Mouse (Mus musculus): ENCODE measurements around the gene Yipf2. TPM values are rescaled to one million over a fixed set of nuclear protein-coding genes. Genes with fewer than 3 reads are reported as not detected.

Gene Yipf2
- total and polyA plus RNA-seq, 3 experiments = 16.6 to 21.2 (median 17.5) TPM

GRCm38 (mm10) chr9:21622676-21623075, 30.0 kb upstream of the Yipf2 start:
- H3K79me2 ChIP-seq (replicated peaks; ENCODE audit: control insufficient read depth, extremely low read depth, insufficient read depth, poor library complexity, severe bottlenecking) = peaks cover 96% of the 10 kb centered on the region
- in situ Hi-C loops (cut with MboI; ENCODE audit: low pct_ligation_motif_present, low pct_unique_long_range_greater_than_20kb, low sequenced_read_pairs) (no loop called here), dilution Hi-C loops (cut with MboI; ENCODE audit: extremely low pct_ligation_motif_present, extremely low pct_unique_long_range_greater_than_20kb, low sequenced_read_pairs) (no loop called here)
- no peak overlapping the region for H3K4me3 ChIP-seq (replicated peaks in 1 of 3; ENCODE audit: low read depth in 2 of 3, low read length in 2 of 3, poor library complexity in 1 of 3)
- no peak overlapping the region for H3K27ac ChIP-seq (ENCODE audit: insufficient read depth, low read depth)
- H3K27me3 ChIP-seq (replicated peaks) = no peaks in the 10 kb centered on the region
- no peak for DNase-seq (ENCODE audit: extremely low read depth)
- TF ChIP-seq JUN (IDR thresholded peaks at IDR 0.05; ENCODE audit: insufficient read depth, low read depth, low read length) = no peak
- no peak for TF ChIP-seq USF1 (IDR thresholded peaks at IDR 0.05; ENCODE audit: low read depth, low read length)
- TF ChIP-seq ELF1 (IDR thresholded peaks at IDR 0.05; ENCODE audit: low read depth, low read length) = no peak
- TF ChIP-seq ETS1 (conservative IDR thresholded peaks at IDR 0.05; ENCODE audit: low read depth, low read length) = no peak
- no peak for TF ChIP-seq E2F4 (IDR thresholded peaks at IDR 0.05; ENCODE audit: insufficient replicate concordance, low read depth, low read length)
- TF ChIP-seq POLR2AphosphoS2 (IDR thresholded peaks at IDR 0.05; ENCODE audit: low read depth, low read length) = no peak
- no peak for TF ChIP-seq IRF4 (IDR thresholded peaks at IDR 0.05; ENCODE audit: low read depth, low read length)
- no peak for TF ChIP-seq PAX5 (IDR thresholded peaks at IDR 0.05; ENCODE audit: low read length)
- TF ChIP-seq ZNF384 (IDR thresholded peaks at IDR 0.05; ENCODE audit: low read depth, low read length) = no peak
- TF ChIP-seq SMC3 (IDR thresholded peaks at IDR 0.05; ENCODE audit: low read depth, low read length) = no peak
- TF ChIP-seq CHD1 (IDR thresholded peaks at IDR 0.05; ENCODE audit: low read depth, low read length) = no peak
- H3K4me2 ChIP-seq (ENCODE audit: insufficient read depth, low read depth, poor library complexity, severe bottlenecking) = no peak overlapping the region
- peaks cover 0 to 30% of the 10 kb centered on the region in 2 experiments for H3K36me3 ChIP-seq (replicated peaks in 1 of 2; ENCODE audit: control insufficient read depth in 1 of 2, insufficient read depth in 1 of 2, low read length in 1 of 2)
- peaks cover 17 to 56% of the 10 kb centered on the region in 2 experiments for H3K4me1 ChIP-seq (ENCODE audit: control insufficient read depth in 1 of 2, insufficient read depth in 2 of 2)
- no peaks in the 10 kb centered on the region for H3K9me3 ChIP-seq (replicated peaks; ENCODE audit: low read length)
- no peak overlapping the region for H3K9ac ChIP-seq (ENCODE audit: insufficient read depth, low read depth)

- Histone ChIP-seq H3K9ac (ENCODE audit: insufficient read depth, low read depth) (no peak overlapping the region), H3K27ac (ENCODE audit: insufficient read depth, low read depth) (no peak overlapping the region), H3K4me2 (ENCODE audit: insufficient read depth, low read depth, poor library complexity, severe bottlenecking) (no peak overlapping the region), H3K27me3 (replicated peaks) (no peaks in the 10 kb centered on the region), H3K4me3 (replicated peaks in 1 of 3; ENCODE audit: low read depth in 2 of 3, low read length in 2 of 3, poor library complexity in 1 of 3) (no peak overlapping the region), H3K36me3 (replicated peaks in 1 of 2; ENCODE audit: control insufficient read depth in 1 of 2, insufficient read depth in 1 of 2, low read length in 1 of 2) (peaks cover 0 to 26% of the 10 kb centered on the region in 2 experiments), H3K4me1 (ENCODE audit: control insufficient read depth in 1 of 2, insufficient read depth in 2 of 2) (peaks cover 9 to 33% of the 10 kb centered on the region in 2 experiments), H3K79me2 (replicated peaks; ENCODE audit: control insufficient read depth, extremely low read depth, insufficient read depth, poor library complexity, severe bottlenecking) (peaks cover 85% of the 10 kb centered on the region), H3K9me3 (replicated peaks; ENCODE audit: low read length) (no peaks in the 10 kb centered on the region)
- no peak for DNase-seq (ENCODE audit: extremely low read depth)
- TF ChIP-seq SMC3 (IDR thresholded peaks at IDR 0.05; ENCODE audit: low read depth, low read length) (no peak), ETS1 (conservative IDR thresholded peaks at IDR 0.05; ENCODE audit: low read depth, low read length) (no peak), MAX (IDR thresholded peaks at IDR 0.05; ENCODE audit: low read length) (no peak)
- dilution Hi-C loops (cut with MboI; ENCODE audit: extremely low pct_ligation_motif_present, extremely low pct_unique_long_range_greater_than_20kb, low sequenced_read_pairs) (no loop called here), in situ Hi-C loops (cut with MboI; ENCODE audit: low pct_ligation_motif_present, low pct_unique_long_range_greater_than_20kb, low sequenced_read_pairs) (no loop called here)
These were observed 27.6 kb upstream of the Yipf2 start for GRCm38 (mm10) chr9:21620229-21620628.

DNA sequence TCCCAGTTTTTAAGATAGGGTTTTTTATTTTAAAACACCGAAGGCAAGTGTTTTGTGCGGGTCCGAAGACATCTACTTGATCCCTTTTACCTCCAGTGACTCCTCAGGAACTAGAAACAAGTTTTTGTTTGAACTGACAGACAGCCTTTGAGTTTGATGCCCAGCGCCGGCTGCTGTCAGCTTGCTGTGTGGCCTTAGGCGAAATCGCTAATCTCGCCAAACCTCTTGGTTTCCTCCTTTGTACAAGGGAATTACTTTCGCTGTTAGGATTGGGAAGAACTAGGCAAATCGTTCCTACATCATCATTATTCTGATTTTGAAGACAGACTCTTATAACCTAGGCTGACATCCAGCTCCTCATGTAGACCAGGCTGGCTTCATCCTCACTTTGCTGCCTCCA, 24.4 kb upstream of the Yipf2 start:
- peaks cover 0 to 17% of the 10 kb centered on the region in 2 experiments for H3K36me3 ChIP-seq (replicated peaks in 1 of 2; ENCODE audit: control insufficient read depth in 1 of 2, insufficient read depth in 1 of 2, low read length in 1 of 2)
- dilution Hi-C loops (cut with MboI; ENCODE audit: extremely low pct_ligation_motif_present, extremely low pct_unique_long_range_greater_than_20kb, low sequenced_read_pairs) = no loop called here
- no peaks in the 10 kb centered on the region for H3K9me3 ChIP-seq (replicated peaks; ENCODE audit: low read length)
- DNase-seq (ENCODE audit: extremely low read depth) = no peak
- peak overlapping the region; percentile 53 to 95 (median 79) for H3K4me3 ChIP-seq (replicated peaks in 1 of 3; ENCODE audit: low read depth in 2 of 3, low read length in 2 of 3, poor library complexity in 1 of 3)
- H3K27me3 ChIP-seq (replicated peaks) = no peaks in the 10 kb centered on the region
- H3K4me2 ChIP-seq (ENCODE audit: insufficient read depth, low read depth, poor library complexity, severe bottlenecking) = peak overlapping the region; percentile 52
- peak overlapping the region; percentile 80 for H3K9ac ChIP-seq (ENCODE audit: insufficient read depth, low read depth)
- H3K27ac ChIP-seq (ENCODE audit: insufficient read depth, low read depth) = no peak overlapping the region
- peaks cover 4 to 26% of the 10 kb centered on the region in 2 experiments for H3K4me1 ChIP-seq (ENCODE audit: control insufficient read depth in 1 of 2, insufficient read depth in 2 of 2)
- TF ChIP-seq HCFC1 (IDR thresholded peaks at IDR 0.05; ENCODE audit: low read depth, low read length) = no peak
- TF ChIP-seq JUN (IDR thresholded peaks at IDR 0.05; ENCODE audit: insufficient read depth, low read depth, low read length) = no peak
- no peak for TF ChIP-seq POLR2AphosphoS2 (IDR thresholded peaks at IDR 0.05; ENCODE audit: low read depth, low read length)
- TF ChIP-seq EP300 (IDR thresholded peaks at IDR 0.05; ENCODE audit: low read length) = no peak
- no peak for TF ChIP-seq USF1 (IDR thresholded peaks at IDR 0.05; ENCODE audit: low read depth, low read length)
- no peak for TF ChIP-seq JUND (conservative IDR thresholded peaks at IDR 0.05; ENCODE audit: low read depth, low read length)
- no peak for TF ChIP-seq RAD21 (IDR thresholded peaks at IDR 0.05; ENCODE audit: low read depth, low read length)
- no peak for TF ChIP-seq CHD1 (IDR thresholded peaks at IDR 0.05; ENCODE audit: low read depth, low read length)
- no peak for TF ChIP-seq SMC3 (IDR thresholded peaks at IDR 0.05; ENCODE audit: low read depth, low read length)
- no peak for TF ChIP-seq MAFK (IDR thresholded peaks at IDR 0.05; ENCODE audit: insufficient replicate concordance, low read length)
- no peak for TF ChIP-seq ZNF384 (IDR thresholded peaks at IDR 0.05; ENCODE audit: low read depth, low read length)
- TF ChIP-seq USF2 (conservative IDR thresholded peaks at IDR 0.05; ENCODE audit: low read depth, low read length) = no peak
- no peak for TF ChIP-seq BHLHE40 (IDR thresholded peaks at IDR 0.05; ENCODE audit: low read depth, low read length)
- TF ChIP-seq E2F4 (IDR thresholded peaks at IDR 0.05; ENCODE audit: insufficient replicate concordance, low read depth, low read length) = no peak
- no peak for TF ChIP-seq ZC3H11A (IDR thresholded peaks at IDR 0.05; ENCODE audit: low read depth, low read length)
- no peak for TF ChIP-seq MAX (IDR thresholded peaks at IDR 0.05; ENCODE audit: low read length)
- no peak for TF ChIP-seq PAX5 (IDR thresholded peaks at IDR 0.05; ENCODE audit: low read length)
- no peak for TF ChIP-seq CTCF (conservative IDR thresholded peaks at IDR 0.05 in 1 of 2, IDR thresholded peaks at IDR 0.05 in 1 of 2; ENCODE audit: low read depth in 2 of 2, low read length in 2 of 2)
- TF ChIP-seq MYC (IDR thresholded peaks at IDR 0.05; ENCODE audit: low read depth, low read length) = no peak
- TF ChIP-seq TBP (conservative IDR thresholded peaks at IDR 0.05; ENCODE audit: low read depth, low read length) = no peak
- H3K79me2 ChIP-seq (replicated peaks; ENCODE audit: control insufficient read depth, extremely low read depth, insufficient read depth, poor library complexity, severe bottlenecking) = peaks cover 55% of the 10 kb centered on the region
- in situ Hi-C loops (cut with MboI; ENCODE audit: low pct_ligation_motif_present, low pct_unique_long_range_greater_than_20kb, low sequenced_read_pairs) = no loop called here

All from CH12.LX (cell line).